Mouse (Mus musculus) left cerebral cortex, adult 6 months (tissue): ENCODE measurements around the gene Gm14569. TPM values are rescaled to one million over a fixed set of nuclear protein-coding genes. Genes with fewer than 3 reads are reported as not detected.

ENCODE experiments used
- long read RNA-seq, 2 experiments: library from polyadenylated mRNA; unstranded; transcript quantifications; one replicate each; pipeline ENCODE4 v2.0.0; 2019 to 2020
- polyA plus RNA-seq: library from polyadenylated mRNA; unstranded; fragments of <200 nt; fragmentation: Nextera tagmentation; gene quantifications from 2 replicates; pipeline ENCODE4 v1.2.3, GENCODE M21; 2021

The Gm14569 gene
- 0.51 and 0.65 TPM in 2 replicates for polyA plus RNA-seq
- long read RNA-seq, experiment 1, partial matches to known transcripts, result 0 of 1 reads
- long read RNA-seq, experiment 1, other reads (novel, unspliced or antisense), result 1 of 1 reads
- long read RNA-seq, experiment 2, partial matches to known transcripts, result 0 of 1 reads
- long read RNA-seq, experiment 2, other reads (novel, unspliced or antisense), result 1 of 1 reads

DNA sequence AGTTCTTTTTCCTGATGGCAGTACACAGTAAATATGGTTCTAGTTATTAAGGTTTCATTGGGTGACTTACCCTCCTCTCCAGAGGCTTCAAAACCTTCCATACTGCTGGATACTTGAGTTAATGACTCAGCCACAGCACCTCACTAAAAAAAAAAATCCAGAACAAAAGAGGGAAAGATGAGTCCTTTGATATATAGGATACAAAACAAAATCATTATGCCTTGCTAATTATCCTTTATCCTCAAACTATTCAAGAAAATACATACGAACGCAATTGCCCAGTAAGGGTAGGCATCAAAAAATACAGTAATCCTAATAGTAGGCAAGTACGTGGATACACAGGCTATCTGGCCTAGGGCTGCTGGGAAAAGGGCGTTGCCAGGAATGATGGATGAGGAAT, at the start of gene Gm14569:
Gene Gm14569, minus strand, starts transcription at position 101 of the 400 bp plus-strand sequence.

DNA sequence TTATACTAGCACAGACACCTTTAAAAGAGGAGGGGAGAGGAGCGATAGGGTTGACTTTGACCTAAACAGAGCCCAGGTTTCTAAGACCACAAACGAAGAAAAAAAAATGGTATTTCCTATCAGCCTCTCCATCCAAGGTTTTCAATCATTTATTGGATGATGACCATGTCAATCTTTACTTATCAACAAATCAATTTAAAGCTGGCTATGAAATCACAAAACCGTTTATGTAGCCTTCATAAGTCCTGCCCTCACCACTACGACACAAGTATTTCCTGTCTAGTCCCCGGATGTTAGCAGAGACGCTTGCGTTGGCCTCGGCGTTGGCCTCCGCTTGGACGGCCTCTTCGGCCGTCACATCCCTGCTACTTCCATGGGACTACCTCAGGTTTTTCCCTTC, 90.7 kb downstream of the Gm14569 start, which contains the start of gene Gm6268:
Gene Gm6268, plus strand, starts transcription at position 301 of the 400 bp plus-strand sequence.

Other genes starting within 250 kb of the Gm14569 start
- gene Lonrf3, start 163.5 kb downstream of the Gm14569 start, polyA plus RNA-seq, result 0.54 and 0.76 TPM in 2 replicates
- not detected in 2 replicates for gene Gm6268, start 90.5 kb downstream of the Gm14569 start, polyA plus RNA-seq
- 343 and 410 TPM in 2 replicates for gene Pgrmc1, start 106.4 kb upstream of the Gm14569 start, polyA plus RNA-seq
- 3.3 and 3.9 TPM in 2 replicates for gene Akap17b, start 153.6 kb upstream of the Gm14569 start, polyA plus RNA-seq